Mouse (Mus musculus): ENCODE data around the gene Mpp2. TPM values are rescaled to one million over a fixed set of nuclear protein-coding genes. Genes with fewer than 3 reads are reported as not detected.

Gene Mpp2
- under 1 TPM in 1 of 26 experiments, not detected in 25; 0.35 TPM for total RNA-seq (2018; cell fraction: chromatin; rRNA removed)
- under 1 TPM in 9 of 26 experiments, not detected in 17; 0.03 to 0.27 (median 0.04) TPM for total RNA-seq (2018; cell fraction: cytosol; rRNA removed)
- total RNA-seq (2018; cell fraction: nucleus; rRNA removed), result 1 to 10 TPM in 1 of 26 experiments, under 1 TPM in 1, not detected in 24; 0.17 to 1.2 TPM
- not detected in 3 replicates for polyA plus RNA-seq (2018)

DNA sequence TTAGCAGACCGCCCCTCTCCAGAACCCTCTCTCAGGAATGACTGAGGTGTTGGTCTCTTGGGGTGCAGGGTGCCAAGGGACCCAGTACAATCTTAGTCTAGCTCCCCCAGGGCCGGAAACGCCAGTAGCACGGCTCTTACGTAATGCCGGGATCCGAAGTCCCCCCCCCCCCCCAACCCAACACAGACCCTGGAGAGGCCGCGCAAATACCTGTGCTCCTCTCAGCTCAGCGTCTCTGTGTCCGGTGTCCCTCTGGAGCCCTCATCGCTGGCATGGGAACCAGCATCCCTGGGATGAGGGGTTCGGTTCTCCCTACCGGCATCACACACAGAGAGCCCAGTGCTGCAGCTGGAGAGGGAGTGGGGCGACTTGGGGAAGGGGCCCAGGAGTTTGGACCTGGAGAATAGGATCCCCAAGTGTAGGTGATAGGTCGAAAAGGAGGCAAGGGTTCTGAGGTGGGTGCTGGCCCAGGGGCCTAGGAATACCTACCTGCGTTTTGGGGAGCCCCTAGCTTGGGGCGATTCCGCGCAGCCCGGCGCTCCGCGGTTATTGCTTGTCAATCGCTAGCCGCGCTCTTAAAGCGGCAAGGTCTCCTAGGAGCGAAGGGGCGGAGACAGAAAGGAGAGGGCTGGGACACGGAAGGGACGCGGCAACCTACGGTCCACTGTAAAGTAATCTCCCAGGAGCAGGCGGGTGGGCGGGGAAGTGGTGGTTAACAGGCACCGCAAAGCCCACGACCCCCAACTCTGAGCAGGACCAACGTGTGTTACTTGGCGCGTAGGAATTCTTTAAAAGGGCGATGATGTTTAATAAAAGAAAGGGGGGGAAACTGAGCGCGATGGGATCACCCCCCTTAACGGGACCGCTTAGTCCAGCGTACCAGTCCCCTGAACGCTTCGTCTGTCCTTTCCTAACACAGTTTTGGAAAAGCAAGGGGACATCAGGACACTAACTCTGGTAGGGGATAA lies at the start of gene Mpp2:
Mpp2 (minus strand) TSS at position 585 of the 968 bp plus-strand sequence.
- 2% methylated on average over 49 of the region's 49 CpGs for WGBS (ENCODE audit: missing documents)
- H3K79me2 ChIP-seq (ENCODE audit: inconsistent target), result no peaks in the 10 kb centered on the region
- no peaks in the 10 kb centered on the region for H3K36me3 ChIP-seq (ENCODE audit: inconsistent target)
- no peak within 1 kb of the TSS for H3K27ac ChIP-seq
- H3K4me3 ChIP-seq (ENCODE audit: inconsistent target), result peak within 1 kb of the TSS; percentile 13; the same call in 1 of the 2 replicates

- Histone ChIP-seq H3K27ac (no peak overlapping the region), H3K36me3 (ENCODE audit: inconsistent target) (no peaks in the 10 kb centered on the region), H3K4me3 (ENCODE audit: inconsistent target) (no peak overlapping the region), H3K79me2 (ENCODE audit: inconsistent target) (no peaks in the 10 kb centered on the region)
- WGBS (ENCODE audit: missing documents), result 22% methylated on average over 13 of the region's 13 CpGs
Observed at GRCm38 (mm10) chr11:102137625-102138446, 49.5 kb upstream of the Mpp2 start.

GRCm38 (mm10) chr11:102134516-102134915 lies 46.2 kb upstream of the Mpp2 start:
- WGBS (ENCODE audit: missing documents), result 62% methylated on average over 4 of the region's 4 CpGs
- no peak overlapping the region for H3K27ac ChIP-seq
- no peaks in the 10 kb centered on the region for H3K36me3 ChIP-seq (ENCODE audit: inconsistent target)

GRCm38 (mm10) chr11:102117386-102117785 lies 29.1 kb upstream of the Mpp2 start:
- no peaks in the 10 kb centered on the region for H3K36me3 ChIP-seq (ENCODE audit: inconsistent target)
- H3K79me2 ChIP-seq (ENCODE audit: inconsistent target), result no peaks in the 10 kb centered on the region
- 86% methylated on average over 6 of the region's 6 CpGs for WGBS (ENCODE audit: missing documents)
- no peak overlapping the region for H3K27ac ChIP-seq
- H3K4me3 ChIP-seq (ENCODE audit: inconsistent target), result no peak overlapping the region

More at GRCm38 (mm10) chr11:102134516-102134915, 46.2 kb upstream of the Mpp2 start:
- no peaks in the 10 kb centered on the region for H3K79me2 ChIP-seq (ENCODE audit: inconsistent target)
- no peak overlapping the region for H3K4me3 ChIP-seq (ENCODE audit: inconsistent target)

DNA sequence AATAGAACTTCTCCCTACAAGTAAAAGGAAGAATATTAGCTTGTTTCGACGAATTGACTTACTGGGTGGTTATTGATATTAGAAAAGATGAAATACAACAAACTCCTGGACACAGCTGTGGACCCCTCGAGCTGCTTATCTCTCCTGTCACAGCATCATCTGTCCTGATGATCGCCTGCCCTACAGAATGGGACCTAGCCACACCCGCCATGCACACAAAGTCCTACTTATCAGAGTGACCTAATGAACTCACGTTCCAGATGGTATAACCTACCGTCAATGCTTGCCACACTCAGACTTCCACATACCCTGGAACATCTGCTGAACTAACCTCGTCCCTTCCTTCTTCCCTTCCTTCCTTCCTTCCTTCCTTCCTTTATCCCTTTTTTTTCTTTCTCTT lies 27.9 kb upstream of the Mpp2 start:
- no peaks in the 10 kb centered on the region for H3K79me2 ChIP-seq (ENCODE audit: inconsistent target)
- H3K4me3 ChIP-seq (ENCODE audit: inconsistent target), result no peak overlapping the region
- WGBS (ENCODE audit: missing documents), result 74% methylated on average over 8 of the region's 8 CpGs
- H3K27ac ChIP-seq, result no peak overlapping the region
- H3K36me3 ChIP-seq (ENCODE audit: inconsistent target), result no peaks in the 10 kb centered on the region

- H3K4me3 ChIP-seq (ENCODE audit: inconsistent target), result no peak overlapping the region
- no peak overlapping the region for H3K27ac ChIP-seq
- H3K36me3 ChIP-seq (ENCODE audit: inconsistent target), result no peaks in the 10 kb centered on the region
- 92% methylated on average over 5 of the region's 5 CpGs for WGBS (ENCODE audit: missing documents)
- H3K79me2 ChIP-seq (ENCODE audit: inconsistent target), result no peaks in the 10 kb centered on the region
Observed at GRCm38 (mm10) chr11:102111576-102111975, 23.3 kb upstream of the Mpp2 start.

DNA sequence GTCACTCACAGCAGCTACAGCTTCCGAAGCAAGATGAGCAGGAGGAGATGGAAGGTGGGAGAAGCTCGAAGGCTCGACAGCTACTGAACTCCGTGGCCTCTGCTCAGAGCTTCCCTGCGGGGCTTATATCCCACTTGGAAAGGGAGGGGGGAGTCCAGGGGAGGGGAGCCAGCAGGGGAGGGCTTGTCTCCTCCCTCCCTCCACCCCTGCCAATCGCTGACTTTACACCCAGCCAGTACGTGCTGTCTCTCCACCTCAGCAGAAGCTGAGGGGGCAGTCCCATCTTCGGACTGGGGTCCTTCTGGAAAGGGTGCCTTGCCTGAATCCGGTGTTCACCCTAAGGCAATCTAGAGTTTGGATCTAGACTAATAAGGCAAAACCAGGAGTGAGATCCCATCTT lies 19.4 kb upstream of the Mpp2 start, which contains the start of gene Pyy:
Pyy (minus strand) TSS at position 101 of the 400 bp plus-strand sequence.
- WGBS (ENCODE audit: missing documents), result 13% methylated on average over 9 of the region's 9 CpGs
- H3K27ac ChIP-seq, result no peak within 1 kb of the TSS
- H3K79me2 ChIP-seq (ENCODE audit: inconsistent target), result no peaks in the 10 kb centered on the region
- no peak within 1 kb of the TSS for H3K4me3 ChIP-seq (ENCODE audit: inconsistent target)
- H3K36me3 ChIP-seq (ENCODE audit: inconsistent target), result no peaks in the 10 kb centered on the region

- H3K36me3 ChIP-seq (ENCODE audit: inconsistent target), result no peaks in the 10 kb centered on the region
- H3K4me3 ChIP-seq (ENCODE audit: inconsistent target), result no peak overlapping the region
- 3% methylated on average over 18 of the region's 21 CpGs for WGBS (ENCODE audit: missing documents)
- no peaks in the 10 kb centered on the region for H3K79me2 ChIP-seq (ENCODE audit: inconsistent target)
- H3K27ac ChIP-seq, result no peak overlapping the region
Observed at GRCm38 (mm10) chr11:102106911-102107310, 18.6 kb upstream of the Mpp2 start.

- H3K36me3 ChIP-seq (ENCODE audit: inconsistent target), result no peaks in the 10 kb centered on the region
- no peak overlapping the region for H3K4me3 ChIP-seq (ENCODE audit: inconsistent target)
- H3K27ac ChIP-seq, result no peak overlapping the region
- no peaks in the 10 kb centered on the region for H3K79me2 ChIP-seq (ENCODE audit: inconsistent target)
- WGBS (ENCODE audit: missing documents), result 13% methylated on average over 17 of the region's 17 CpGs
Observed at GRCm38 (mm10) chr11:102102485-102103258, 14.4 kb upstream of the Mpp2 start.

- H3K27ac ChIP-seq, result no peak within 1 kb of the TSS
- no peaks in the 10 kb centered on the region for H3K79me2 ChIP-seq (ENCODE audit: inconsistent target)
- no peaks in the 10 kb centered on the region for H3K36me3 ChIP-seq (ENCODE audit: inconsistent target)
- H3K4me3 ChIP-seq (ENCODE audit: inconsistent target), result no peak within 1 kb of the TSS
- 65% methylated on average over 4 of the region's 4 CpGs for WGBS (ENCODE audit: missing documents)
Observed at GRCm38 (mm10) chr11:102101219-102101618, 12.9 kb upstream of the Mpp2 start, which contains the start of gene Ppy. TSS of gene Ppy (minus strand) at chr11:102101319.

- Histone ChIP-seq H3K27ac (no peak overlapping the region), H3K4me3 (ENCODE audit: inconsistent target) (no peak overlapping the region), H3K79me2 (ENCODE audit: inconsistent target) (no peaks in the 10 kb centered on the region), H3K36me3 (ENCODE audit: inconsistent target) (no peaks in the 10 kb centered on the region)
- WGBS (ENCODE audit: missing documents), result 3% methylated on average over 17 of the region's 18 CpGs
Observed at GRCm38 (mm10) chr11:102096887-102097391, 8.6 kb upstream of the Mpp2 start.

GRCm38 (mm10) chr11:102096446-102096845 lies 8.1 kb upstream of the Mpp2 start:
- H3K79me2 ChIP-seq (ENCODE audit: inconsistent target), result no peaks in the 10 kb centered on the region
- no peak overlapping the region for H3K4me3 ChIP-seq (ENCODE audit: inconsistent target)
- WGBS (ENCODE audit: missing documents), result 55% methylated on average over 5 of the region's 5 CpGs
- no peaks in the 10 kb centered on the region for H3K36me3 ChIP-seq (ENCODE audit: inconsistent target)
- no peak overlapping the region for H3K27ac ChIP-seq

DNA sequence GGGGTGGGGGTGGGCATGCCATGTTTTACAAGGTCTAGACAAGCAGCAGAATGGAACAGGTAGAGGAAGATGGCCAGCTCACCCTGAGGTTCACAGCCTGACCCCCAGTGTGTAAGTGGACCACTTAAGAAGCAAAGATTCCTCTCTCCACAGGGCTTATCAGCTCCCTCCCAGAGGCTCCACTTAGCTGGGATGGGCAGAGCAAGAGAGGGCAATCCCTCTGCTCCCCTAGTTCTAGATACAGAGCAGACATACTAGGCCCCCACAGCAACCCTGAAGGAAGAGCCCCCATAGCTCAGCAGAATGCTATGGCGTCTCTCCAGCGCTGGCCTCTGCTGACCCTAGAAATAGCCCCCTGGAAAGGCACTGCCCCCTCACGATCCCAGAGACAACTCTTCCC lies 7.4 kb upstream of the Mpp2 start:
- Histone ChIP-seq H3K79me2 (ENCODE audit: inconsistent target) (no peaks in the 10 kb centered on the region), H3K27ac (no peak overlapping the region), H3K4me3 (ENCODE audit: inconsistent target) (no peak overlapping the region), H3K36me3 (ENCODE audit: inconsistent target) (no peaks in the 10 kb centered on the region)
- 95% methylated on average over 3 of the region's 3 CpGs for WGBS (ENCODE audit: missing documents)

All from macrophage (primary cell).